Mouse (Mus musculus) intestine, postnatal 0 days (tissue): ENCODE measurements around the gene Cpped1. TPM values are rescaled to one million over a fixed set of nuclear protein-coding genes. Genes with fewer than 3 reads are reported as not detected.

Experiments used
- ATAC-seq: fragments of 200-750 bp; cut with Nextera tagmentation; 2 replicates; pipeline ENCODE4 v1.8.0; 2017; ENCODE audit warnings: mild to moderate bottlenecking, moderate TSS enrichment, moderate library complexity
- H3K27ac ChIP-seq: fragments of 300-500 bp; sonication (generic); 2 replicates; pipeline ENCODE4 v1.5.1; 2014; ENCODE audit warnings: mild to moderate bottlenecking, low read depth, low read length, moderate library complexity
- H3K27me3 ChIP-seq: fragments of 300-500 bp; sonication (generic); replicated peaks from 2 replicates; pipeline ENCODE4 v1.6.1; 2014; ENCODE audit warnings: low read length, mixed read lengths; ENCODE audit not compliant: control insufficient read depth, insufficient read depth
- H3K36me3 ChIP-seq: fragments of 300-500 bp; sonication (generic); 2 replicates; pipeline ENCODE4 v1.6.1; 2014; ENCODE audit warnings: mild to moderate bottlenecking, moderate library complexity; ENCODE audit not compliant: control insufficient read depth, insufficient read depth
- H3K4me1 ChIP-seq: fragments of 300-500 bp; sonication (generic); replicated peaks from 2 replicates; pipeline ENCODE4 v1.6.1; 2014; ENCODE audit warnings: antibody characterized with exemption, low read length, mixed read lengths; ENCODE audit not compliant: control insufficient read depth, insufficient read depth
- H3K4me2 ChIP-seq: fragments of 300-500 bp; sonication (generic); replicated peaks from 2 replicates; pipeline ENCODE4 v1.6.1; 2014; ENCODE audit warnings: low read depth, mild to moderate bottlenecking, moderate library complexity
- H3K4me3 ChIP-seq: fragments of 300-500 bp; sonication (generic); 2 replicates; pipeline ENCODE4 v1.5.1; 2014; ENCODE audit warnings: low read depth, low read length
- H3K9ac ChIP-seq: fragments of 300-500 bp; sonication (generic); 2 replicates; pipeline ENCODE4 v1.6.1; 2014; ENCODE audit warnings: mild to moderate bottlenecking, low read depth, low read length
- H3K9me3 ChIP-seq: fragments of 300-500 bp; sonication (generic); 2 replicates; pipeline ENCODE4 v1.6.1; 2016; ENCODE audit warnings: mixed run types; ENCODE audit not compliant: control insufficient read depth
- CTCF ChIP-seq: sonication (generic); IDR thresholded peaks from 2 replicates; pipeline ENCODE4 v1.5.1; 2016; ENCODE audit warnings: low read depth, mild to moderate bottlenecking, control low read depth, antibody characterized with exemption, moderate library complexity
- WGBS: fragments of 180-500 bp; shearing (Covaris S2); extraction: QIAGEN DNeasy Blood & Tissue Kit; methylation state at CpG from one replicate; pipeline ENCODE4 v1.1.7; 2014; 5-methylcytosine and 5-hydroxymethylcytosine counted together
- polyA plus RNA-seq: library from polyadenylated mRNA; unstranded; fragments of >200 nt; fragmentation: Nextera tagmentation; extraction: Ambion mirVana; gene quantifications from 2 replicates; pipeline ENCODE4 v1.2.1, GENCODE M21; 2015

The Cpped1 gene
- polyA plus RNA-seq, 1 experiment from 2014 or later: 31.6 TPM

DNA sequence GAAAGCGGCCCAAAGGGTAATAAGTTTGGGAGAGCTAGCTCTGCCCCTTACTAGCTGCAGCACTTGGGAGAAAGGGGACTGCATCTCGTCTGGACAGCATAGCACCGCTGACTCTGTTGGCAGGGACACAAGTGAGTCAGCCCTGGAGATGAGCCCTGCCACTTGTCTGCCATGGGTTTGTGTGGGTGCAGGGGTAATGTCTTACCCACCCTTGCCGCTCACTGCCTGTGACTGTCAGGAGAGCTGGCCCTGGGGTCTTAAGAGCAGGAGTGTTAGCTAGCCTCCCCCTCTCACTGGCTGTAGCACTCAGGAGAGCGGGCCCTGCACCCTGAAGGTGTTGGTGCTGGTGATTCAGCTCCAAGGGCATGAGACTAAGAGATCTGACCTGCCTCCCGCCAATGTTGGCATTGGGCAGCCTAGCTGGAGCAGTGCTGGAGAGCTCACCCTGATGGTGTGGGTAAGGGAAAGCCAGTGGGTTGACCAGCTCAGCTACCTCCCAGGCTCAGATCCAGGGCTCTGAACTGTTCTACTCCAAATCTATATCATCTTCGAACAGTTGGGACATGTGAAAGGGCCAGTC, 107.2 kb downstream of the Cpped1 start:
- no peak for TF ChIP-seq CTCF
- ATAC-seq: no peak
- Histone ChIP-seq H3K9me3 (no peaks in the 10 kb centered on the region), H3K36me3 (peaks cover 15% of the 10 kb centered on the region; the same call in 1 of the 2 replicates), H3K4me2 (no peak overlapping the region), H3K4me3 (no peak overlapping the region), H3K27me3 (no peaks in the 10 kb centered on the region), H3K9ac (no peak overlapping the region), H3K4me1 (no peaks in the 10 kb centered on the region), H3K27ac (no peak overlapping the region)
- 88% methylated on average over 7 of the region's 7 CpGs for WGBS

DNA sequence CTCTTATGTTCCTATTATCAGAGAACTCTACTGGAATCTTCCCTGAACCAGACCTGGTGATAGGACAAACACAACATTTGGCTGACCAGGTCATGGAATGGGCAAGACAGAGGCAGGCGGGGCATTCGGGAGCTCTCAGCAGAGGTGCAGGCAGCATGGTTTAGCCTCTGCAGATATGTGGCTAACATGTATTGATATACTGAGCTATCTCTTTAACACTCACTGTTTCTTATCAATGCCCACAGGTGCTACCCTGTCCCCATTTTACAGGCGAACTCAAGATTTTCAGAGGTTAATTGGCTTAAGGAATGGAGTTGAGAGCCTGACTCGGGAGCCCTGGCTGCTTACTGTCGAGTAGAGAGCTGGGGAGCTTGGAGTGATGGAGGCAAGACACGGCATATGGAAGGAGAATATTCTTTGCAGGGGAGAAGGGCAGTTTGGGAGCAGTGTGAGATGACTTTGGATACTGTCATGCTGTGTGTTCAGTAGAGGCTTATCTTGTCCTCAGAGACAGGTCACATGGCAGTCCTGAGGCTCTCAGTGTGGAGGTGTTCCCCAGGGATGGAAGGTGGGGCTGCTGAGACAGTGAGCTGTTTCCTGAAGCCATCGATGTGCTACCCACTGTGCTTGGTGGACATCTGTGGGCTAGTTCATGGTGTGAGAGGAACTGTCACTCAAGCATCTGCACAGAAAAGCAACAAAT, 113.3 kb downstream of the Cpped1 start:
- Histone ChIP-seq H3K4me2 (no peak overlapping the region), H3K9me3 (0 out of 2 replicates have a peak, but pooled peaks cover 2% of the 10 kb centered on the region), H3K27me3 (no peaks in the 10 kb centered on the region), H3K4me1 (no peaks in the 10 kb centered on the region), H3K4me3 (no peak overlapping the region), H3K27ac (no peak overlapping the region), H3K36me3 (no peaks in the 10 kb centered on the region), H3K9ac (no peak overlapping the region)
- TF ChIP-seq CTCF: no peak
- 64% methylated on average over 7 of the region's 7 CpGs for WGBS
- ATAC-seq: no peak

DNA sequence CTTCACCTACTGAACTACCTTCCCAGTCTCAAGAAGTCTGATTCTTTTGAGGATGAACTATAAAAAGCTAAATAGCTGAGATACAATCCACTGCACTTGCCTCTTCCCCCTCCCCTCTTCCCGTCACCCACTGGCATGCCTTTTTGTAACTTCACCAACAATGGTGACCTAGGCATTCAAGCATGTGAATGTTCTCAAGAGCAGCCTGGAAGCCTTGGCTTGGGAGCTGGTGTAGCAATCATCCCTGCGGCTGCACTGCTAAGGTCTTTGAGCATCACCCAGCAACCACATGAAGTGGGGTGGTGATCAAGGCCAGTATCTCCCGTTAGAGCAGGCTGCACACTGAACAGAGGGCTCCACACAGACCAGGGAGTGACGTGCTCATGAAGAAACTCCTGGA, 114.6 kb downstream of the Cpped1 start:
- ATAC-seq: no peak
- 82% methylated on average over 4 of the region's 4 CpGs for WGBS

DNA sequence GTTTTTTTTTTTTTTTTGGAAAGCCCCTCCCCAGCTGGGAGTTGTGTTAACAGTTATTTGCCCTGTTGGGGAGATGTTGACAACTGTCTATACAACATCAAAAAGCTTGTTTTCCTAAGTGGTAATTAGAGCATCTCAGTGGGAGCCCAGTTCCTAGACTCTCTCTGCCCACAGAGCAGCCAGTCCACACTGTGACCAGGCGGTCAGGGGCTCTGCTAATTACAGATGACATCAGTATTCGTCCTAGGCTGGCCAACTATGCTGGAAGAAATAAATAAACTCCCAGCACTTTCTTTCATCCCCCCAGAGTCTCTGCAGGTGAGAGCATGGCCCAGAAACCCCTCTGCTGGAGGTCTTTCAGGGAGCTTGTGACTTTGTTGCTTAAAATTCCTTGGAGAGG, 115.9 kb downstream of the Cpped1 start:
- ATAC-seq: no peak
- 53% methylated on average over 2 of the region's 2 CpGs for WGBS
- H3K27me3 ChIP-seq: no peaks in the 10 kb centered on the region

More for the DNA sequence above, 114.6 kb downstream of the Cpped1 start:
- Histone ChIP-seq H3K36me3 (no peaks in the 10 kb centered on the region), H3K27me3 (no peaks in the 10 kb centered on the region), H3K27ac (no peak overlapping the region), H3K4me3 (no peak overlapping the region), H3K9me3 (0 out of 2 replicates have a peak, but pooled peaks cover 2% of the 10 kb centered on the region), H3K4me2 (no peak overlapping the region), H3K9ac (no peak overlapping the region), H3K4me1 (no peaks in the 10 kb centered on the region)
- no peak for TF ChIP-seq CTCF

DNA sequence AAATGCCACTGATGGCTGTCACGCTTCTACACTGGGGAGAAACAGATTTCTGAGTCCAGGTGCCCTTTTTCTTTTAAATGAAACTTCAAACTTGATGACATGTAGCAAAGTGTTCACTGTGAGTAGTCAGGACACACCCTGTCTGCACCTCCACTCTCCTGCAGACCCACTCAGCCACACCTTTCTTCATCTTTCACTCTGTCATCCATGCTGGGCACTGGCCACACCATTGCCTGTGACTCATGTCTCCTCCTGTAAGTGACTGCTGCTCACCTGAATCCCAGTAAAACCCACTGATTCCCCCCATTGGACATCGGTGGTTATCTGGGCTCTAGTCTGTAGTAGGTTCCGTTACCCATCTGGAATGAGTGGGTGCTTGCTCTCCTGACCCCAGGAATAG, 118.8 kb downstream of the Cpped1 start:
- no peak for ATAC-seq
- no peak for TF ChIP-seq CTCF
- H3K27me3 ChIP-seq: no peaks in the 10 kb centered on the region
- 85% methylated on average over 3 of the region's 3 CpGs for WGBS
- no peak overlapping the region for H3K27ac ChIP-seq
- no peak overlapping the region for H3K4me2 ChIP-seq
- no peaks in the 10 kb centered on the region for H3K36me3 ChIP-seq
- 0 out of 2 replicates have a peak, but pooled peaks cover 2% of the 10 kb centered on the region for H3K9me3 ChIP-seq
- no peak overlapping the region for H3K4me3 ChIP-seq
- no peaks in the 10 kb centered on the region for H3K4me1 ChIP-seq
- H3K9ac ChIP-seq: no peak overlapping the region

More for the DNA sequence above, 115.9 kb downstream of the Cpped1 start:
- Histone ChIP-seq H3K36me3 (no peaks in the 10 kb centered on the region), H3K4me3 (no peak overlapping the region), H3K4me2 (no peak overlapping the region), H3K9ac (no peak overlapping the region), H3K4me1 (no peaks in the 10 kb centered on the region), H3K27ac (no peak overlapping the region), H3K9me3 (0 out of 2 replicates have a peak, but pooled peaks cover 2% of the 10 kb centered on the region)
- no peak for TF ChIP-seq CTCF

DNA sequence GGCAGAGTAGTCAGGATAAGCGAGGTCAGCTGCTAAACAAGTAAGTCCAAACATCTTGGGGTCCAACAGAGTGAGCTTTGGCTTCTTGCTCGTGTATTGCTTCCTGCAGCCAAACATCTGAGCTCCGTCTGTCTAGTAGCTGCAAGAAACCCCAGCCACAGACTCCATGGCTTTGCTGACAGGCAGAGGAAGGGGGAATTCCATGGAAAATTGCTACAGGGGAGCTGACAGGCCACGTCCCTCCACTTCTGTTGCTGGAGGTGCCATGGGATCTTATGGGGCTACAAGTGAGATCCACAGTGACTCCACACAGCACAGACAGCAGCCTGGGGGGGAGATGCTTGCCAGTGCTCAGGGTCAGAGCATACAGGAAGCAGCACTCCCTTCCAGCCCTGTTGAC, 123.4 kb downstream of the Cpped1 start:
- Histone ChIP-seq H3K36me3 (no peaks in the 10 kb centered on the region), H3K4me3 (no peak overlapping the region), H3K9me3 (no peaks in the 10 kb centered on the region), H3K4me1 (no peaks in the 10 kb centered on the region), H3K27ac (no peak overlapping the region), H3K27me3 (no peaks in the 10 kb centered on the region), H3K9ac (no peak overlapping the region), H3K4me2 (no peak overlapping the region)
- ATAC-seq: no peak
- TF ChIP-seq CTCF: no peak
- 68% methylated on average over 4 of the region's 4 CpGs for WGBS
